Mouse (Mus musculus): ENCODE measurements around the gene Gcsam. TPM values are rescaled to one million over a fixed set of nuclear protein-coding genes. Genes with fewer than 3 reads are reported as not detected.

Gcsam gene
- polyA plus RNA-seq, 1 experiment, result 2.2 TPM

- H3K27ac ChIP-seq (ENCODE audit: insufficient read depth, low read length), result no peak overlapping the region
- no peak overlapping the region for H3K4me3 ChIP-seq (ENCODE audit: extremely low read depth, insufficient read depth, insufficient read length)
- H3K27me3 ChIP-seq (ENCODE audit: control insufficient read depth, insufficient read depth, low read length), result no peaks in the 10 kb centered on the region
- WGBS, result 52% methylated on average over 2 of the region's 2 CpGs
- no peaks in the 10 kb centered on the region for H3K4me1 ChIP-seq (ENCODE audit: control insufficient read depth, insufficient read depth, insufficient read length)
- no peak for TF ChIP-seq POLR2A (IDR thresholded peaks at IDR 0.05; ENCODE audit: low read depth, low read length)
- TF ChIP-seq CTCF (IDR thresholded peaks at IDR 0.05; ENCODE audit: extremely low read depth, insufficient read depth, insufficient read length, insufficient replicate concordance), result no peak
- no peaks in the 10 kb centered on the region for H3K36me3 ChIP-seq (ENCODE audit: control insufficient read depth, insufficient read depth, low read length)
- no peak for DNase-seq (ENCODE audit: low read depth in 1 of 2, low spot score in 2 of 2)
Measured at GRCm38 (mm10) chr16:45625342-45625741, 15.2 kb downstream of the Gcsam start.

GRCm38 (mm10) chr16:45629497-45630105, 19.4 kb downstream of the Gcsam start:
- no peaks in the 10 kb centered on the region for H3K4me1 ChIP-seq (ENCODE audit: control insufficient read depth, insufficient read depth, insufficient read length)
- no peak overlapping the region for H3K27ac ChIP-seq (ENCODE audit: insufficient read depth, low read length)
- no peak overlapping the region for H3K4me3 ChIP-seq (ENCODE audit: extremely low read depth, insufficient read depth, insufficient read length)
- H3K27me3 ChIP-seq (ENCODE audit: control insufficient read depth, insufficient read depth, low read length), result no peaks in the 10 kb centered on the region
- no peak for DNase-seq (ENCODE audit: low read depth in 1 of 2, low spot score in 2 of 2)
- TF ChIP-seq POLR2A (IDR thresholded peaks at IDR 0.05; ENCODE audit: low read depth, low read length), result no peak
- TF ChIP-seq CTCF (IDR thresholded peaks at IDR 0.05; ENCODE audit: extremely low read depth, insufficient read depth, insufficient read length, insufficient replicate concordance), result no peak
- no peaks in the 10 kb centered on the region for H3K36me3 ChIP-seq (ENCODE audit: control insufficient read depth, insufficient read depth, low read length)
- 81% methylated on average over 8 of the region's 8 CpGs for WGBS

- DNase-seq (ENCODE audit: low read depth in 1 of 2, low spot score in 2 of 2), result peak; percentile 37 to 62
- Histone ChIP-seq H3K27me3 (ENCODE audit: control insufficient read depth, insufficient read depth, low read length) (no peaks in the 10 kb centered on the region), H3K4me1 (ENCODE audit: control insufficient read depth, insufficient read depth, insufficient read length) (no peaks in the 10 kb centered on the region), H3K4me3 (ENCODE audit: extremely low read depth, insufficient read depth, insufficient read length) (no peak overlapping the region), H3K36me3 (ENCODE audit: control insufficient read depth, insufficient read depth, low read length) (no peaks in the 10 kb centered on the region), H3K27ac (ENCODE audit: insufficient read depth, low read length) (no peak overlapping the region)
- WGBS, result 65% methylated on average over 5 of the region's 5 CpGs
- TF ChIP-seq CTCF (IDR thresholded peaks at IDR 0.05; ENCODE audit: extremely low read depth, insufficient read depth, insufficient read length, insufficient replicate concordance) (peak; percentile 74; the same call in 1 of the 2 replicates), POLR2A (IDR thresholded peaks at IDR 0.05; ENCODE audit: low read depth, low read length) (no peak)
Measured at GRCm38 (mm10) chr16:45630347-45630960, 20.3 kb downstream of the Gcsam start.

GRCm38 (mm10) chr16:45632420-45632819, 22.2 kb downstream of the Gcsam start:
- 92% methylated on average over 4 of the region's 4 CpGs for WGBS

GRCm38 (mm10) chr16:45635826-45636225, 25.6 kb downstream of the Gcsam start:
- Histone ChIP-seq H3K27ac (ENCODE audit: insufficient read depth, low read length) (no peak overlapping the region), H3K36me3 (ENCODE audit: control insufficient read depth, insufficient read depth, low read length) (no peaks in the 10 kb centered on the region), H3K27me3 (ENCODE audit: control insufficient read depth, insufficient read depth, low read length) (no peaks in the 10 kb centered on the region), H3K4me1 (ENCODE audit: control insufficient read depth, insufficient read depth, insufficient read length) (no peaks in the 10 kb centered on the region), H3K4me3 (ENCODE audit: extremely low read depth, insufficient read depth, insufficient read length) (no peak overlapping the region)
- 89% methylated on average over 2 of the region's 2 CpGs for WGBS
- DNase-seq (ENCODE audit: low read depth in 1 of 2, low spot score in 2 of 2), result no peak
- TF ChIP-seq POLR2A (IDR thresholded peaks at IDR 0.05; ENCODE audit: low read depth, low read length) (no peak), CTCF (IDR thresholded peaks at IDR 0.05; ENCODE audit: extremely low read depth, insufficient read depth, insufficient read length, insufficient replicate concordance) (no peak)

More at GRCm38 (mm10) chr16:45632420-45632819, 22.2 kb downstream of the Gcsam start:
- no peaks in the 10 kb centered on the region for H3K36me3 ChIP-seq (ENCODE audit: control insufficient read depth, insufficient read depth, low read length)
- no peaks in the 10 kb centered on the region for H3K4me1 ChIP-seq (ENCODE audit: control insufficient read depth, insufficient read depth, insufficient read length)
- DNase-seq (ENCODE audit: low read depth in 1 of 2, low spot score in 2 of 2), result no peak
- no peak for TF ChIP-seq CTCF (IDR thresholded peaks at IDR 0.05; ENCODE audit: extremely low read depth, insufficient read depth, insufficient read length, insufficient replicate concordance)
- no peak for TF ChIP-seq POLR2A (IDR thresholded peaks at IDR 0.05; ENCODE audit: low read depth, low read length)
- H3K27ac ChIP-seq (ENCODE audit: insufficient read depth, low read length), result no peak overlapping the region
- no peak overlapping the region for H3K4me3 ChIP-seq (ENCODE audit: extremely low read depth, insufficient read depth, insufficient read length)
- no peaks in the 10 kb centered on the region for H3K27me3 ChIP-seq (ENCODE audit: control insufficient read depth, insufficient read depth, low read length)

- no peaks in the 10 kb centered on the region for H3K36me3 ChIP-seq (ENCODE audit: control insufficient read depth, insufficient read depth, low read length)
- no peak overlapping the region for H3K4me3 ChIP-seq (ENCODE audit: extremely low read depth, insufficient read depth, insufficient read length)
- H3K27ac ChIP-seq (ENCODE audit: insufficient read depth, low read length), result no peak overlapping the region
- TF ChIP-seq CTCF (IDR thresholded peaks at IDR 0.05; ENCODE audit: extremely low read depth, insufficient read depth, insufficient read length, insufficient replicate concordance) (no peak), POLR2A (IDR thresholded peaks at IDR 0.05; ENCODE audit: low read depth, low read length) (no peak)
- 92% methylated on average over 10 of the region's 10 CpGs for WGBS
- H3K27me3 ChIP-seq (ENCODE audit: control insufficient read depth, insufficient read depth, low read length), result no peaks in the 10 kb centered on the region
- DNase-seq (ENCODE audit: low read depth in 1 of 2, low spot score in 2 of 2), result no peak
- H3K4me1 ChIP-seq (ENCODE audit: control insufficient read depth, insufficient read depth, insufficient read length), result no peaks in the 10 kb centered on the region
Measured at GRCm38 (mm10) chr16:45640070-45640762, 30.0 kb downstream of the Gcsam start.
